Mouse (Mus musculus) liver, adult 2 months (tissue): Measurements from ENCODE around the gene Grin2c.

ENCODE experiments used
- CTCF ChIP-seq: fragments of 200-500 bp; IDR thresholded peaks from 2 replicates; pipeline ENCODE4 v1.5.1; 2011; ENCODE audit warnings: low read depth, low read length, control low read depth
- POLR2A ChIP-seq: fragments of 200-500 bp; IDR thresholded peaks from 2 replicates; pipeline ENCODE4 v1.6.1; 2011; ENCODE audit warnings: low read length, control low read depth; ENCODE audit not compliant: insufficient read depth; ENCODE audit errors: extremely low read depth

GRCm38 (mm10) chr11:115298160-115298559 lies 31.1 kb upstream of the Grin2c start:
- TF ChIP-seq CTCF, result no peak
- TF ChIP-seq POLR2A, result no peak
